Mouse (Mus musculus) erythroblast, adult 5-6 weeks (primary cell): ENCODE data around the gene Fam185a. TPM values are rescaled to one million over a fixed set of nuclear protein-coding genes. Genes with fewer than 3 reads are reported as not detected.
A peak's percentile ranks its signal among the peaks of the same experiment; 100 is the strongest.

Source experiments
- ATAC-seq: replicated peaks from 2 replicates; pipeline ENCODE4 v1.8.0; 2016; ENCODE audit warnings: moderate number of reproducible peaks, mild to moderate bottlenecking, moderate TSS enrichment, inconsistent platforms; ENCODE audit not compliant: poor library complexity, low FRiP score, severe bottlenecking
- total RNA-seq, 2 experiments: library from RNA; stranded (forward) in 1 of 2; stranded (reverse) in 1 of 2; fragments of 150-400 nt in 1 of 2; fragments of 200-764, 138-1000 nt in 1 of 2; gene quantifications; 2 replicates each; pipeline versions ENCODE4 v1.2.3 to v1.2.4; 2015 to 2017; ENCODE audit warnings: low replicate concordance in 2 of 2

Gene Fam185a
- total RNA-seq (2015; ENCODE audit: low replicate concordance): 0.96 and 1.5 TPM in 2 replicates
- total RNA-seq (2017; ENCODE audit: low replicate concordance): 0.51 and 1.8 TPM in 2 replicates

DNA sequence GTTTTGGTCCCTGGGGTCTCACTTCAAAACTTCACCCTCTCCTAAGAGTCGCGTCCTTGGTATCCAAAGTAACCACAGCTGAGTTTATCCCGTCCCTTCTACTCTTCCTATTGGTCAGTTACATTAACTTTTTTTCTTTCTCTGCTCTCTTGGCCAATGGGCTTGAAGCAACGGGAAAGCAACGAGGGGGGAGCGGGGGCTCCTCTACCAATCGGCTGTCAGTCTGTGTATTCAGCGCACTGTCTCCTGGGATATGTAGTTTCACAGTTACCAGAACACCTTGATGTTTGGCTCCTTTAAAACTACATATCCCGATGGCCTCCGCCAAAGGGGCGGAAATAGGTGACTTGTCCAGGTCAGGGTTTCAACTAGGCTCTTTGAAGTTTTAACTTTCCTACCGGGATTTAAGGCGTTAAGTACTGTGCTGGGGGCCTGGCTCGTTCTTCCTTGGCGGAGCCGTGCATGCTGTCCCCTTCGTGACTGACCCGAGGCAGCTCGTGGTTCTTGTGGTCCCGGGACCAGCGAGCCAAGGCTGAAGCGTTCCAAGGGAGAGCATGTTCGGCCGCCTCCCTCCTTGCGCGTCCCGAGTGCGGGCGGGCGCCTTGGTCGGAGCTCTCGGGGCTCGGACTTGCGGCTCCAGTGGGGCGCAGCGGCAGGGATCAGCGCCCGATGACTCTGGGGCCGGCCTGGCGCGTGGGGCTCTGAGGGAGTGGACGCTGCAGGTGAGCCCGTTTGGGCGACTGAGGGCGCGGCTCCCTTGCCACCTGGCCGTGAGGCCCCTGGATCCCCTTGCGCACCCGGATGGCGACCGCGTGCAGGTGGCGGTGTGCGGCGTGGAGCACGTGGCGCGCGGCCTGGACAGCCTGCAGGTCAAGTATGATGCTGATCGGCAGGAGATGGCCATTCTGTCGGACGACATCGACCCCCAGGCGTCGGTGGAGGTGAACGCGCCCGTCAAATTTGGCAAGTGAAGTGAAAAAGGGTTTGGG lies at the start of gene Fam185a, which contains the start of gene Ccdc146:
Fam185a (plus strand) TSS at position 345 of the 989 bp plus-strand sequence.
Ccdc146 (minus strand) TSS at position 64 of the 989 bp plus-strand sequence.
- ATAC-seq: peak; percentile 100

GRCm38 (mm10) chr5:21376935-21377334 lies 47.8 kb upstream of the Fam185a start:
- ATAC-seq: no peak

GRCm38 (mm10) chr5:21378397-21378796 lies 46.4 kb upstream of the Fam185a start:
- no peak for ATAC-seq

DNA sequence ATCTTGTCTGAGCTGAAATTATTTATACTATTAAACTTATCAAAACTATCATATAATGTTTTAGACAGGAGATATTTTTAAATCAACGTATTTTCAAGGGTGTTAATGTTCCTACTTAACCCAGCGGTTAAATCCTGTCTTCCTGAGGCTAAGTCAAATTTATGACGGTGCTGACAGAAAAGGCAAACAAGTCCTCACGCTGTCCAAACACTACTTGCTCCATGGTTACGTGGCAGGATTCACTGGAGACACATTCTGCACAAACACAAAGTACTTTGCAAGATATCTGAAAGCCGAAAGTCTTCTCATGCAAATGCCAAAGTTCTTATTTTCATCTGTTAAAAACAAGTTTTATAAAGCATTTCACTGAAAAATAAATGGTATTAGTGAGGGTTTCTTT lies 42.8 kb upstream of the Fam185a start:
- ATAC-seq: no peak

DNA sequence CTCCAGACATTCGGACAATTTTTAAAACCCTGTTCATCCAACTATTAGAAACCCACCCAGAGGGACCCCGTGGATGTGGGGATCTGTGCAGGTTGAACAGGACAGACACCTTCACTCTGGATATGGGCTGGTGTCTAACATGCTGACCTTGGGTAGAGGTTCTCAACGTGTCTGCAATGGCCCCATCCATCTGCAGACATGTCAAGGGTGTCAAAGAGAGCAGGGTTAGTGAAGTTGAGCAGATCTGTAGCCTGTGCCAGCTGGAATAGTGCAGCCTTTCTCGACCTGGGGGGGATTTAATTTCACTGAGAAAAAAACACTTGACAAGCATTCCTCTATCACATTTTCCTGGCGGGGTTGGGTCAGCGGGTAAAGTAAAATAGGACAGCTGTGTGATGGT lies 42.1 kb upstream of the Fam185a start:
- no peak for ATAC-seq

GRCm38 (mm10) chr5:21383392-21384251 lies 41.1 kb upstream of the Fam185a start:
- ATAC-seq: no peak

DNA sequence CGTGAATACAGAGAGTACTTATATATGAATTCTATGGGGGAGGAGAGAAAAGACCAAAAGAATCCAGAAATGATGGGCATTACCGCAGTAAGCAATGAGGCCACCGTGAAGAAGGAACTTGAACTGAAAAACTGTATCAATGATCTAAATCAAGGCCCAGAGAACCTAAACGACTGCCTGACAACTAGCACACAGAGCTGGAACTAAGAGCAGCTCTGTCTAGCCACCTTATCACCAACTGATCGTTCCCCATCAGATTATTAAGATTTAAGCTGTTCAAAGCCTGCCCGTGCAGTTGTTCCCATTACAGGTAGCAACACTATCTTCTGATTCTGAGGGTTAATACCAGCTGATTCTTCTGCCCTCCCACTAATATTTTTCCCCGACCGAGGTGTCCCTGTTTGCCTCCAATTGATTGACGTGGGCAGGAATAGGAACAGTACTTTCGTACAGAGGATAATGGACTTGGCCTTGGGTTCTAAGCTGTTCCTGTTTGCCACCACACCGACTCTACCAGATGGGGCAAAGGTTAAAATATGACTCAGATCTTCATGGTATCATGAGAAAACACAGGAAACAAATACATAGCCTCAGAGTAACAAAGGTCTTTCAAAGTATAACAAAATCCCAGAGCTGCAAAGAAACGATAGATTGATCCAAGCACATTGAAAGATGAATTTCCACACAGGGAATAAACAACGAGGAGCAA lies 40.4 kb upstream of the Fam185a start:
- ATAC-seq: no peak

- no peak for ATAC-seq
Observed at GRCm38 (mm10) chr5:21384976-21385375, 39.8 kb upstream of the Fam185a start.

DNA sequence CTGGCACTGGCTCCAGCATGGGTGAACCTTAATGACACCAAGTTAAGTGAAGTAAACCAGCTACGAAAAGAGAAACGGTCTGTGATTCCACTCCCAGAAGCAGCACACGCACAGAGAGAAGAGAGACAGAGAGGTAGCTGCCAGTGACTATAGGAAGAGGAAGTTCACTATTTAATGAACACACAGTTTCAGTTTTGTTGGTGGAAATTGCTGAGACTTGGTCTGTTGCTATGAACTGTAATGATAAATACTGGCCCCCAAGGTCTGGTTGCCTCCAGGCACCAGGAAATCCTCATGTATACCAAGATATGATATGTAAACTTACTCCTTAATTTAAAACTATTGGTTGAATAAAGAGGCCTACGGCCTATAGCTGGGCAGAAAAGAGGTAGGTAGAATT lies 38.3 kb upstream of the Fam185a start:
- ATAC-seq: no peak

DNA sequence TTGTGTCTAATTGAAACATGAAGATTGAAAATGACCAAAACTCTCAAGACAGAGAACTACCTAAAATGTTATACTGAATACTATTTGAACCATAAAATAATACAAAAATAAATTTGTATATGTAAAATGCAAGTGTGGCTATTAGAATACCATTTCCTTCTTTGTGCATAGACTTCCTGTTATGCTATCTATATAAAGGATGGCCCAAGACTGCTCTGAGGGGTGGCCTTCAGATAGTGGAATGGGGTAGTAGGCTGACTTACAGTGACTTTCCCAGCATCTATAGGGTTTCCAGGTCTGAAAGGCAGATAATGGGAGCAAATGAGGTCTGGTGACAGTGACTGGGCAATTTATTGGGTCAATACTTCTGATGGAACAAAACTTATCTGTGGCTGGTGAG lies 37.4 kb upstream of the Fam185a start:
- no peak for ATAC-seq

DNA sequence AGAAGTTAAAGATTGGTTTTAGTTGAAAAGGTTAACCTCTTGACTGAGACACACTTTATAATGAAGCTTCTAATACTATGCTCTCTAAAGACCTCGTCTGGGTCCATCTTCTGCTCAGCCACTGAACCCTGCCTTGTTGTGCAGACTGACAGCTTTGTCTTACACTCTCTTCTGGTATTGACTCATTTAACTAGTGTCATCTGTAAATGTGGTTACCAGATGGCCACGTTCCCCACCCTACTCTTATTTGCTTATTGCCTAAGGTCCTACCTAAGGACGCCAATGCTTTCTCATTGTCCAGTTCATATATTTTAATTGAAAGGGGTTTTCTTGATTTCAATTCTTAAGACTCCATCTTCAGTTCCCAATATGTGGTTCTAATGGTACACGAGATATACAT lies 35.9 kb upstream of the Fam185a start:
- ATAC-seq: no peak

GRCm38 (mm10) chr5:21391616-21392384 lies 33.0 kb upstream of the Fam185a start:
- no peak for ATAC-seq

GRCm38 (mm10) chr5:21394562-21394961 lies 30.2 kb upstream of the Fam185a start:
- no peak for ATAC-seq

DNA sequence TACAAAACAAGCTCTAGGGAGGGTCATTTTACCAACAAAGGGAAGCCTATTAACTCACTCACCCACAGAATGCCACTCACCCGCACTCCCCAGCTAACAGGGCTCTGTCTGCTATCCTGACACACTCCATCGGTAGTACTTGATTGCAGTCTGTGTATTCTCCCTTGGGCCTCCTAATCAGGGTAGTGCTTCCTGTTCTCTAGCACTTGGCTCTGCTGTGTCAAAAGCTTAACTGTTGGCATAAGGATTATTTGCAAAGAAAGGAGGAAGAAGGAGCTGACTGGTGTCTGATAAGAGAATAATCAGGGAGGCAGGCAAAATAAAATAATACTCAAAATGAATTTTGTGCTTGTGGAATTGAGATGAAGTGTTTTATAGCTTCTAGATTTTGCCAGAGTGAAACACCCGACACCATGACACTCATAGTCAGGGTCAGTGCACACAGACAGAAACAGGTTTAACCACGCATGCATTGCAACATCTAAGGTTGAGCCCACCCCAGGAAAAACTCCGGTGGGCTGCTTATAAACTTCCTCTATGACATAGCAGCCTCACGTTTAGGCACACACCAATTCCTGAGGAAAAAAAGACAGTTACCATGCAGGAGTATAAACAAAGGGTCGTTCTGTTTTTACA lies 29.4 kb upstream of the Fam185a start:
- no peak for ATAC-seq

GRCm38 (mm10) chr5:21411261-21411666 lies 13.5 kb upstream of the Fam185a start:
- ATAC-seq: no peak

DNA sequence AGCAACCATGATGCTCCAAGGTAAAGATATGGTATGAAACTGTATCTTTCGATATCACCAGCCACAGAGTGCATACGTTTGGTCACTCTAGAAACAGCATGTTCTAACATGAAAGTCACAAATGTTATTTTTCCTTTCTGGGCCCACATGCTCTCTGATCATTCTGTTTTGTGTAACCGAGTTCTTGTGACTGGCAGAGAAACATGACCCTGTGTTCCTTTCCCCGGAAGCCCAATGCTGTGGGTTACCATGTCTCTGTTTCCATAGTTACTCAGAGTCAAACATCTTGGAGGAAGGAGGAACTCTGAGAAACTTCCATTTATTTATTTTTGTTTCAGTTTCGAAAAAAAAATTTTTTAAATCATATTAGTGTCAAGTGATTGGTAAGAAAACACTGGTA lies 12.7 kb upstream of the Fam185a start:
- no peak for ATAC-seq

GRCm38 (mm10) chr5:21413322-21413721 lies 11.4 kb upstream of the Fam185a start:
- ATAC-seq: no peak

DNA sequence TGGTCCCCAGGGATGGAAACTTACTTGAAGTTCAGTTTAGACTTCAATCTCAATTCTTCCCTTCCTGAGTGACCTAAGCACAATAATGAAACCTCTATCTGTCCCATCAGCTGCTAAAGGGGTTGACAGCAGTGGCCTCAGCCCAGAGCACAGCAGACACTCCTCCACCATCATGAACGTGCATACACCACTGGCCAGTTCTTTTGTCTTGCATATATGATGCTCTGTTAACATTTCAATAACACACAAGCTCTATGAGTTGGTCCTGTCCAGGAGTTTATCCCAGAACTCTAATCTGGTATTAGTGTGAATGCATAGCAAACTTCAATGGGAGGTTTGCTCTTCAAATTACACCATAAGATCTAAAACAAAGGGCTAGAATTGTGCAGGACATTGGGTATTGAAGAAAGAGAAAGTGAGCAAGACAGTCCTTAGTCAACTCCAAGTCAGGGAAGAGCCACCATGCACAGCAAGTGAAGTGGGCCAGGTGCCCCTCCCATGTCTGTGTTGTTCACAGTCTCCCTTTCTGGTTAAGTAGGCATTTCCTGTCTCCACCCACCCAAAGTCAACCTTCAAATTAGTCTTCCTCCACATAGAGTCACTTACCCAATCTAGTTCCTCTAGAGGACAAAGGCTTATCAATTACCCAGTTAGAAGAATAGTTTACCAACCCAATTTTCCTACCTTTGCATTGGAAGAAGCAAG lies 10.5 kb upstream of the Fam185a start:
- ATAC-seq: no peak
